Mouse (Mus musculus): ENCODE measurements at regions not wholly inside any gene's neighbourhood (a gene's known extent, or its start where the extent isn't known, plus 50 kb on each side); places are given as distances from the start of the nearest gene placed in this dataset.
A peak's percentile ranks its signal among the peaks of the same experiment; 100 is the strongest.

DNA sequence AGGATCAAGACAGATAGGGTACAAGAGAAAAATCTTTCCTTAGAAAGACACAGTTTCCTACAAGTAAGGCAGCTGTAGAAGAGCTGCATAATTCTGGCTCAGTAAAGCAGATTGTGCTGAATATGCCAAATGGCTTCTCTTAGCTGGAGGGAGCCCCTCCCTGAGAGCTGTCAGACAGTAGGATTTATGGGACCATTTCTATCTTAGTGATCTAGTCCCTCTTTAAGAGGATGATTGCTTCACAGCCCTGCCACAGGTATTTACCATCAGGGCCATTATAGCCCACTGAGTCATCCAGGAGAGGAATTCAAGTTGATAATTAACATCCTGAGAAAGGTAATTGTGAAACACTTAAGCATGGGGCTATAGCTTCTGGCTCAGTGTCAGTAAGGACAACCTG is 101.5 kb upstream of the Cypt1 start:
- DNase-seq: no peak

DNA sequence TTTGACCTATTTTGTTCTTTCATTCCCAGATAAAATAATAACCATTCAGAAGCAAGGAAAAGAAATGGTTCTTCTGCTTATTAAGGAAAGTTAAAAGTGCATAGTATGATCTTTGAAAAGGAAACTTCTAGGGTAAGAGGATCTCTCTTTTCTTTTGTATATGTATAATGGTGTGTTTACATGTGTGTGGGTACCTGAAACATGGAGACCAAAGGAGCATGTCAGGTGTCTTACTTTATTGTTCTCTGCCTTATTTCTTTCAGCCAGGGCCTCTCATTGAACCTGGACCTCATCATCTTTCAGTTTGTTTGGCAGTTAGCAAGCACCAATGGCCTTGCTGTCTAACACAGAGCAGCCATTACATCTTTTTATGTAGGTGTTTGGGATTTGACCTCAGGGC is 101.0 kb upstream of the Cypt1 start:
- no peak for DNase-seq

DNA sequence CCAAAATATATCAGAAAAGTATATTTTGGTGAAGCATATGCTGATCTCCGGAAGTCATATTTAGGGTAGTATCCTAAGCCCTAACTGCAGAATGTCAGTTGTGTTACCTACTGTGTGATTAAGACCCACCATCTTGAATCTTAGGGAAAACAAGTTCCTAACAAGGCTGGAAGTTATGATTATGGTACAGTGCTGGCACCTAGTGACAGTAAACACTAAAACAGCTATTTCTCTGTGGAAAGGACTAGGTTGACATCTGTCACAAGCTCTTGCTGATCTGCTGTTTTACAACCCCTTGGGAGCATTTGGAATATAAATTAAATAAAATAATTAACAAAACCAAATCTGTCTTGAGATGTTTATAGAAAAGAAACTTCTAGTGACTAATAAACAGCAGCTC is 84.6 kb upstream of the Cypt1 start:
- DNase-seq: peak; percentile 0

DNA sequence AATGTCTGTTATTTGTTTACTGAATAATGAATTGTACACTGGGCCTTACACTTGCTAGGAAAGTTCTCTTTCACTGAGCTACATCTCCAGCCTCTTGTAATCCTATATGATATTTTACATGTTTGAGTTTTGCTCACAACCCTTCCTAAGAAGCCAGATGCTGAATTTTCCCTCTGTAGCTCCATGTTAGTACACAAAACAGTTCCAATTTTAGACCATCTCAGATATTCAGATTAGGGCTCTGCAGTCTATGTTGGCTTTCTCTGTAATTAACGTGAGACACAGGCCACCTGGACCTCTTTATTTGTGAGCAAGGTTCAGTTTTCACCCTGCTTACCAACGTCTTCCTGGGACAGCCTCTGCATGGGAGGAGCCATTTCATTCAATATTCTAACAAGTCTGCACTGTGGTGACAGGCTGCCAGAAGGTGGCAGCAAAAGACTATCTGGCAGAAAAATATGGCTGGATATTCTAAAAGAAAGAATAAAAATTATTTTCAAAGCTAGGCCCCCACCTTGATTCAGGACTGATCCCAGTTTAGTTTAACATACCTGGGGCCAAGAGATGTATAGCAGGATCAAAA is 72.1 kb upstream of the Cypt1 start:
- peak; percentile 49 for DNase-seq

All from retina, postnatal 1 day (tissue).